Mouse (Mus musculus) liver, embryonic 14.5 days (tissue): ENCODE data around the gene Olfr750. TPM values are rescaled to one million over a fixed set of nuclear protein-coding genes. Genes with fewer than 3 reads are reported as not detected.

ENCODE experiments used
- ATAC-seq: fragments of 200-750 bp; cut with Nextera tagmentation; 2 replicates; pipeline ENCODE4 v1.8.0; 2017; ENCODE audit warnings: moderate number of reproducible peaks, mild to moderate bottlenecking, moderate library complexity; ENCODE audit not compliant: insufficient read depth
- DNase-seq, 3 experiments: peaks; one replicate each; pipeline ENCODE4 v3.0.0-alpha.2; 2012 to 2013; ENCODE audit warnings: low read depth in 3 of 3, low spot score in 3 of 3
- H3K27ac ChIP-seq: fragments of 300-500 bp; sonication (generic); 2 replicates; pipeline ENCODE4 v1.5.1; 2014; ENCODE audit warnings: moderate library complexity, mild to moderate bottlenecking, control low read depth, inconsistent platforms
- H3K27me3 ChIP-seq: fragments of 300-500 bp; sonication (generic); 2 replicates; pipeline ENCODE4 v1.6.1; 2014; ENCODE audit warnings: mild to moderate bottlenecking, low read length, moderate library complexity; ENCODE audit not compliant: control insufficient read depth, insufficient read depth
- H3K36me3 ChIP-seq: fragments of 300-500 bp; sonication (generic); replicated peaks from 2 replicates; pipeline ENCODE4 v1.6.1; 2014; ENCODE audit warnings: low read depth; ENCODE audit not compliant: control insufficient read depth, insufficient read depth
- H3K4me1 ChIP-seq, 2 experiments: fragments of 200-500 bp in 1 of 2; fragments of 300-500 bp in 1 of 2; sonication (generic) in 1 of 2; replicated peaks; 2 replicates each; pipeline ENCODE4 v1.6.1; 2012 to 2014; ENCODE audit warnings: antibody characterized with exemption in 1 of 2, inconsistent platforms in 1 of 2, low read length in 1 of 2; ENCODE audit not compliant: control insufficient read depth in 2 of 2, insufficient read depth in 2 of 2
- H3K4me2 ChIP-seq: fragments of 300-500 bp; sonication (generic); 2 replicates; pipeline ENCODE4 v1.6.1; 2014; ENCODE audit warnings: low read depth, mild to moderate bottlenecking, control low read depth, moderate library complexity
- H3K4me3 ChIP-seq, 2 experiments: fragments of 200-500 bp in 1 of 2; fragments of 300-500 bp in 1 of 2; sonication (generic) in 1 of 2; 2 replicates each; pipeline ENCODE4 v1.5.1; 2012 to 2014; ENCODE audit warnings: low read depth in 2 of 2, low read length in 2 of 2, mild to moderate bottlenecking in 2 of 2, control low read depth in 1 of 2, inconsistent platforms in 1 of 2, moderate library complexity in 1 of 2; ENCODE audit not compliant: insufficient read depth in 1 of 2
- H3K9ac ChIP-seq: fragments of 300-500 bp; sonication (generic); replicated peaks from 2 replicates; pipeline ENCODE4 v1.6.1; 2014; ENCODE audit warnings: mild to moderate bottlenecking, control low read depth, moderate library complexity
- H3K9me3 ChIP-seq: fragments of 300-500 bp; sonication (generic); 2 replicates; pipeline ENCODE4 v1.6.1; 2016; ENCODE audit warnings: low read length, mixed read lengths; ENCODE audit not compliant: control insufficient read depth
- CTCF ChIP-seq: IDR thresholded peaks from 2 replicates; pipeline ENCODE4 v1.5.1; 2016; ENCODE audit warnings: antibody characterized with exemption, low read depth, control low read depth
- EP300 ChIP-seq: IDR thresholded peaks from 2 replicates; pipeline ENCODE4 v1.6.1; 2016; ENCODE audit warnings: antibody characterized with exemption, low read depth
- WGBS: fragments of 180-500 bp; shearing (Covaris S2); extraction: QIAGEN DNeasy Blood & Tissue Kit; methylation state at CpG from one replicate; pipeline ENCODE4 v1.1.7; 2014; ENCODE audit not compliant: insufficient replicate concordance; 5-methylcytosine and 5-hydroxymethylcytosine counted together
- polyA plus RNA-seq, 2 experiments: library from polyadenylated mRNA; depleted of rRNA in 1 of 2; stranded (reverse) in 1 of 2; unstranded in 1 of 2; fragments of >200 nt; fragmentation: Nextera tagmentation in 1 of 2; extraction: Ambion mirVana in 1 of 2; gene quantifications; 2 replicates each; pipeline versions ENCODE4 v1.2.1 to v1.2.3; 2012 to 2014

The Olfr750 gene
- polyA plus RNA-seq, 2 experiments: not detected

DNA sequence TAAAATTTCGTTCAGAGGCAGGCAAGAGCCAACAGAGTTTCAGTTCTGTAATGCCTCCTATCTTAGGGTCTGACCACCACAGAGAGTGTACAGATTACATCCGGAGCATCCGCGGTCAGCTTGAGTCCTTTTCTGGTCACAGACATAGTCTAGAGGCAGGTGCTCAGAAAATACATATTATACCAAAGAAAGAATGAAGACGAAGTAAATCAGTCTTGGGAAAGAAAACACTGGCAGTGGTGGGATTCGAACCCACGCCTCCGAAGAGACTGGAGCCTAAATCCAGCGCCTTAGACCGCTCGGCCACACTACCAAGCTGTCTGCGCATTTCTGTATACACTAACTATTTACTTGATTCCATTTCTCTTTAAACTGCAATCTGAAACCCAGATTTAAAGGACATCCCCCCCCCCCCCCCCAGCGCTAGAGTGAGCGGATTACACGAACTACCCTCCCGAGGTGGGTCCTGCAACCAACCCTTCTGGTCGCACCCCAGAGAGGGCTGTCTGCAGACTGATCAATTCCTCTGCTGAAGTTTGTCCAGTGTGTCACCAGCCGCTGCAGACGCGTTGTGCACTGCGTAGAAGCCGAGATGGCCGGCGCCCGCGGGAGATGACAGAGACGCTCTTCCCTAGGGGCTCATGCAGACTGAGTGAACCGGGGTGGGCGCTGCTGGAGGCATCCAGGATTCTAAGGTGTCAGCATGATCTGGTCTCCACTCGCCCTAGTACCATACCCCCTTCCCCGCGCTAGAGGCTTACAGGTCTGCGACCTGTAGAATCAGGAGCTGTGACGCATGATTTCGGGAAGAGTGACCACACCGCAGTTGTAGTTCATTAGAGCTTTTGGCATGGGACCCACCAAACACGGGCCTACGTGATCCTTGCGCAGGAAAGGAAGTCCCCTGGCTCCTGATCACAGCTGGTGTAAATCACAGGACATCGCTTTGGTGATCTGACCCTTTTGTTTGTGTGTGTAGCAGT is 8.7 kb upstream of the Olfr750 start:
- Histone ChIP-seq H3K4me2 (peak overlapping the region; percentile 72), H3K9ac (peak overlapping the region; percentile 28), H3K9me3 (no peaks in the 10 kb centered on the region), H3K36me3 (no peaks in the 10 kb centered on the region), H3K4me1 (peaks cover 25 to 34% of the 10 kb centered on the region in 2 experiments), H3K27me3 (peaks cover 6% of the 10 kb centered on the region), H3K27ac (no peak overlapping the region), H3K4me3 (peak overlapping the region; percentile 54 to 82)
- DNase-seq (peak in 1 of 3 experiments; percentile 45), ATAC-seq (peak; percentile 75)
- no peak for TF ChIP-seq EP300
- TF ChIP-seq CTCF: no peak
- under 1% methylated on average over 39 of the region's 40 CpGs for WGBS

DNA sequence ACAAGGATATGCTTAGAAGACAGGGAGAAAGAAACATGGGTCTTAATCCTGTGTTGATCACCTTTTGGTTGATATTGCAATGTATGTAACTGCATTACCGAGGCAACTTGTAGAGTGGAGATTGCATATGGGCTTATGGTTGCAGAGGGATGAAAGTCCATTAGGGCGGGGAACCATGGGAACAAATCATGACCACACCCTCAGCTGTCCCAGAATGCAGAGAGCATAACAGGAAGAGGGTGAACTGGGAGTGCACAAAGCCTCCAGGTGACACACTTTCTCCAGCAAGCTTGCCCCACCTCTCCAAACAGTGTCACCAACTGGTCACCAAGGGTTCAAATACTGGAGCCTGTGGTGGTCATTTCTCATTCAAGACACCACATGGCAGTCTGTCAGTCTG is 6.8 kb upstream of the Olfr750 start:
- Histone ChIP-seq H3K4me3 (no peak overlapping the region), H3K9me3 (no peaks in the 10 kb centered on the region), H3K9ac (no peak overlapping the region), H3K4me2 (no peak overlapping the region), H3K27me3 (peaks cover 6% of the 10 kb centered on the region), H3K27ac (no peak overlapping the region), H3K4me1 (peaks cover 19 to 29% of the 10 kb centered on the region in 2 experiments), H3K36me3 (no peaks in the 10 kb centered on the region)
- DNase-seq (no peak), ATAC-seq (no peak)
- TF ChIP-seq EP300 (no peak), CTCF (no peak)
- WGBS: 59% methylated on average over 2 of the region's 2 CpGs

DNA sequence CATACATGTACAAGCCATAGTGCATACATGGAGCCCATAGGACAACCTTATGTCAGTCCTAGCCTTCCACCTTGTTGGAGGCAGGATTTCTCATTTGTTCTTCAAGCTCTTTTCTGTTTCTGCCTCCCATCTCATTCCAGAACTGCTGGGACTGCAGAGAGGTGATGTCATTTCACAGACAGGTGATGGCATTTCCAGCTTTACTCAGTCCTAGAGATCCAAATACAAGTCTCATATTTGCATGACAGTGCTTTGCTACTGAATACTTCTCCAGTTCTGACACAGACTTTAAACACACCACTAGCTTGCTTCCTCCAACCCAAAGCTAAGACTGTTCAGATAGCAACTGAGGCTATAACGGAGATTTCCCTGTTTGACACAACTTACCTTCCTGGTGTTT is 4.9 kb upstream of the Olfr750 start:
- Histone ChIP-seq H3K36me3 (no peaks in the 10 kb centered on the region), H3K4me3 (no peak overlapping the region), H3K9ac (no peak overlapping the region), H3K27ac (no peak overlapping the region), H3K27me3 (peaks cover 6% of the 10 kb centered on the region), H3K9me3 (no peaks in the 10 kb centered on the region), H3K4me1 (peaks cover 2 to 12% of the 10 kb centered on the region in 2 experiments; a peak in 3 of 4 replicates), H3K4me2 (no peak overlapping the region)
- DNase-seq: no peak
- TF ChIP-seq EP300 (no peak), CTCF (no peak)
- ATAC-seq: no peak
- WGBS: 56% methylated on average over 1 of the region's 1 CpGs

DNA sequence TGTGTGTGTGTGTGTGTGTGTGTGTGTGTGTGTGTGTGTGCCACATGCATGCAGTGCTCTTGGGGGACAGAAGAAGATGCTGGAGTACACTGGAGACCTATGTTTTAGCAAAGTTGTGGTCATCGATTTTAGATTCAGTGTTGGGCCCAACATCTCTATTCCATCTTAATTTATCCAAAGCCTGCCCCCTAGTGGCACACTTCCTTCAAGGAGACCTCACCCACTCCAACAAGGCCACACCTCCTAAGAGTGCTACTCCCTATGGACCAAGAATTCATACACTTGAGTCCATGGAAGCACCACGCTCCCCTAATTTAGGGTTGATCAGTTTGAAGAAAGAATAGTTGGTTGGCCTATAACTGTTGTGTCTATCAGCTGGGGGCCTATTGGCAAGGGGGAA is 4.6 kb downstream of the Olfr750 start:
- Histone ChIP-seq H3K27me3 (no peaks in the 10 kb centered on the region; the same call in 1 of the 2 replicates), H3K9ac (no peak overlapping the region), H3K9me3 (no peaks in the 10 kb centered on the region), H3K27ac (no peak overlapping the region), H3K4me2 (no peak overlapping the region), H3K4me3 (no peak overlapping the region), H3K4me1 (peaks cover 2 to 4% of the 10 kb centered on the region in 2 experiments; a peak in 2 of 4 replicates), H3K36me3 (no peaks in the 10 kb centered on the region)
- 60% methylated on average over 2 of the region's 2 CpGs for WGBS
- ATAC-seq: no peak
- peak in 2 of 3 experiments; percentile 57 to 61 for DNase-seq
- TF ChIP-seq CTCF (peak; percentile 70), EP300 (no peak)

DNA sequence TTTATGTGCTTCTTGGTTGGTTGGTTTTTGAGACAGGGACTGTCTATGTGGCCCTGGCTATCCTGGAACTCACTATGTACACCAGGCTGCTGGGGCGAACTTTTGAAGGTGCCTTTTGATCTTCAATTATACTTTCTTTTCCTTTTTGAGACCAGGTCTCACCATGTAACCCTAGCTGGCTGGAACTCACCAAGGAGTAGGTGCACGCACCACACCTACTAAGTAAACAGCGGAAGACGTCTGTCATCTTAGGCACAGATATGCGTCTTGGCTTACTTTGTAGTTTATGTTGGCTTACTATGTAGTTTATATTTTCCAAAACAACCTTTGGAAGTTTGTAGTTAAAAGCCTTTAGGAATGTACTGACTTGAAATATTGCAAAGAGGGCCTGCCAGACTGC is 5.3 kb downstream of the Olfr750 start:
- Histone ChIP-seq H3K9ac (no peak overlapping the region), H3K36me3 (no peaks in the 10 kb centered on the region), H3K27me3 (no peaks in the 10 kb centered on the region; the same call in 1 of the 2 replicates), H3K4me3 (no peak overlapping the region), H3K4me2 (no peak overlapping the region), H3K27ac (no peak overlapping the region), H3K9me3 (no peaks in the 10 kb centered on the region), H3K4me1 (peaks cover 2 to 4% of the 10 kb centered on the region in 2 experiments; a peak in 2 of 4 replicates)
- ATAC-seq (no peak), DNase-seq (no peak)
- TF ChIP-seq CTCF: no peak
- no peak for TF ChIP-seq EP300
- WGBS: 75% methylated on average over 5 of the region's 5 CpGs
